Mouse (Mus musculus) hindbrain, postnatal 0 days (tissue): ENCODE results near the gene Map4k3. TPM values are rescaled to one million over a fixed set of nuclear protein-coding genes. Genes with fewer than 3 reads are reported as not detected.

Experiments used
- ATAC-seq: fragments of 200-750 bp; cut with Nextera tagmentation; 2 replicates; pipeline ENCODE4 v1.8.0; 2017; ENCODE audit warnings: mild to moderate bottlenecking, moderate TSS enrichment, moderate library complexity
- DNase-seq: peaks from one replicate; pipeline ENCODE4 v3.0.0-alpha.2; 2015; ENCODE audit warnings: low spot score
- H3K27ac ChIP-seq: fragments of 300-500 bp; sonication (generic); 2 replicates; pipeline ENCODE4 v1.5.1; 2014; ENCODE audit warnings: mild to moderate bottlenecking
- H3K27me3 ChIP-seq: fragments of 300-500 bp; sonication (generic); 2 replicates; pipeline ENCODE4 v1.6.1; 2014; ENCODE audit warnings: low read length, mixed read lengths; ENCODE audit not compliant: insufficient read depth
- H3K36me3 ChIP-seq: fragments of 300-500 bp; sonication (generic); 2 replicates; pipeline ENCODE4 v1.6.1; 2014; ENCODE audit warnings: low read length, mixed read lengths; ENCODE audit not compliant: insufficient read depth
- H3K4me1 ChIP-seq: fragments of 300-500 bp; sonication (generic); 2 replicates; pipeline ENCODE4 v1.6.1; 2014; ENCODE audit warnings: antibody characterized with exemption, low read length, mixed read lengths; ENCODE audit not compliant: insufficient read depth
- H3K4me2 ChIP-seq: fragments of 300-500 bp; sonication (generic); 2 replicates; pipeline ENCODE4 v1.6.1; 2014; ENCODE audit warnings: low read depth, mild to moderate bottlenecking, low read length, moderate library complexity, mixed read lengths
- H3K4me3 ChIP-seq: fragments of 300-500 bp; sonication (generic); 2 replicates; pipeline ENCODE4 v1.5.1; 2014; ENCODE audit warnings: low read length
- H3K9ac ChIP-seq: fragments of 300-500 bp; sonication (generic); replicated peaks from 2 replicates; pipeline ENCODE4 v1.6.1; 2014; ENCODE audit warnings: mild to moderate bottlenecking, low read length, moderate library complexity, mixed read lengths
- H3K9me3 ChIP-seq: fragments of 300-500 bp; sonication (generic); 2 replicates; pipeline ENCODE4 v1.6.1; 2016; ENCODE audit warnings: low read length, mixed read lengths
- CTCF ChIP-seq: IDR thresholded peaks from 2 replicates; pipeline ENCODE4 v1.5.1; 2016; ENCODE audit warnings: antibody characterized with exemption, control low read depth, low read depth
- WGBS: fragments of 180-500 bp; shearing (Covaris S2); extraction: QIAGEN DNeasy Blood & Tissue Kit; methylation state at CpG from one replicate; pipeline ENCODE4 v1.1.7; 2014; 5-methylcytosine and 5-hydroxymethylcytosine counted together
- polyA plus RNA-seq: library from polyadenylated mRNA; unstranded; fragments of >200 nt; fragmentation: Nextera tagmentation; extraction: Ambion mirVana; gene quantifications from 2 replicates; pipeline ENCODE4 v1.2.1, GENCODE M21; 2015
- total RNA-seq: library from RNA; depleted of rRNA; stranded (reverse); fragments of >200 nt; gene quantifications from 2 replicates; pipeline ENCODE4 v1.2.3, GENCODE M21; 2014

Gene Map4k3
- total and polyA plus RNA-seq, 2 experiments from 2014 or later = 17.7 to 46.5 TPM

GRCm38 (mm10) chr17:80638121-80638520, 90.2 kb downstream of the Map4k3 start:
- no peak for DNase-seq
- Histone ChIP-seq H3K4me3 (no peak overlapping the region), H3K36me3 (peaks cover 11% of the 10 kb centered on the region; the same call in 1 of the 2 replicates), H3K9me3 (no peaks in the 10 kb centered on the region), H3K4me2 (no peak overlapping the region), H3K27me3 (no peaks in the 10 kb centered on the region), H3K9ac (no peak overlapping the region), H3K4me1 (no peaks in the 10 kb centered on the region), H3K27ac (no peak overlapping the region)
- TF ChIP-seq CTCF = no peak
- 59% methylated on average over 8 of the region's 8 CpGs for WGBS
- no peak for ATAC-seq

- WGBS = 85% methylated on average over 1 of the region's 1 CpGs
- H3K4me3 ChIP-seq = no peak overlapping the region
- H3K9ac ChIP-seq = no peak overlapping the region
- no peaks in the 10 kb centered on the region for H3K27me3 ChIP-seq
- H3K36me3 ChIP-seq = peaks cover 10% of the 10 kb centered on the region; the same call in 1 of the 2 replicates
- H3K27ac ChIP-seq = no peak overlapping the region
- H3K9me3 ChIP-seq = no peaks in the 10 kb centered on the region
- H3K4me1 ChIP-seq = no peaks in the 10 kb centered on the region
- no peak overlapping the region for H3K4me2 ChIP-seq
- DNase-seq = no peak
- ATAC-seq = no peak
- TF ChIP-seq CTCF = no peak
Observed at GRCm38 (mm10) chr17:80635794-80636193, 92.5 kb downstream of the Map4k3 start.

DNA sequence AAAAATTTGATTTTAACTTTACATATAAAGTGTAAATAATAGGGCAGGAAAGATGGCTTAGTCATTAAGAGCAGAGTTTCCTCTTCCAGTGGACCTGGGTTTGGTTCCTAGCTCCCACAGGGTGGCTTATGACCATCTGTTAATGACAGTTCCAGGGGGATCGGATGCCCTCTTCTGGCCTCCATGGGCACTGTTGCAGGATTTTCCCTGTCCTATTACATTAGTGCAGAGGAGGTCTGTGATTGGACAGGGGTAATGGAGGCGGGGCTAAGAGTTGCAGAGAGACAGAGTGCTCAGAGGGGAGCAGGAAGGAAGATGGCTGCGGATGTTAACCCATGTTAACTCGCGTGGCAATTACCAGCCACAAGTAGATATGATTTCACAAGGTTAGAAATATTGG, 95.4 kb downstream of the Map4k3 start:
- Histone ChIP-seq H3K27ac (no peak overlapping the region), H3K27me3 (no peaks in the 10 kb centered on the region), H3K4me3 (no peak overlapping the region), H3K4me2 (no peak overlapping the region), H3K36me3 (0 out of 2 replicates have a peak, but pooled peaks cover 7% of the 10 kb centered on the region), H3K9me3 (no peaks in the 10 kb centered on the region), H3K4me1 (no peaks in the 10 kb centered on the region), H3K9ac (no peak overlapping the region)
- TF ChIP-seq CTCF = no peak
- WGBS = 91% methylated on average over 5 of the region's 5 CpGs
- no peak for ATAC-seq
- DNase-seq = no peak

DNA sequence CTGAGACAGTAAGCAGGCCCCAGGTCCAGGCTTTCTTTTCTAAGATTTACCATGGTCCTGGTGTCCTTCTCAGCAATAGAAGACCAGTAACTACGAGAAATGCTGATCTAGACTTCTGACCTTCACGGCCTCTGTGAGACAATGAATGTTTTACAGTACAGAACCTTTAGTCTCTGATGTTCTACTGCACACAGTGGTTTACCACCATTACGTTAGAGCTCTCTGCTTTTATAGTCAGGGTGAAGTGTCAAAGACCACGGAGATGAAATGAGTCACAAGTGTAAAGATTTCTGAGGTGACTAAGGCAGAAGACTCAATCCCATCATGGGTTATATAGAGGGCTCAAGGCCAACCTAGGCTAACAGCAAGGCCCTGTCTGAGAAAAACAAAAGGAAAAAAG, 95.9 kb downstream of the Map4k3 start:
- no peak for TF ChIP-seq CTCF
- no peaks in the 10 kb centered on the region for H3K27me3 ChIP-seq
- WGBS = 94% methylated on average over 4 of the region's 4 CpGs

GRCm38 (mm10) chr17:80631028-80631427, 97.3 kb downstream of the Map4k3 start:
- Histone ChIP-seq H3K4me1 (no peaks in the 10 kb centered on the region), H3K36me3 (peaks cover 7% of the 10 kb centered on the region; the same call in 1 of the 2 replicates), H3K9me3 (no peaks in the 10 kb centered on the region), H3K27ac (no peak overlapping the region), H3K4me2 (no peak overlapping the region), H3K27me3 (no peaks in the 10 kb centered on the region), H3K4me3 (no peak overlapping the region), H3K9ac (no peak overlapping the region)
- DNase-seq (no peak), ATAC-seq (no peak)
- TF ChIP-seq CTCF = no peak
- WGBS = 95% methylated on average over 3 of the region's 3 CpGs

More for the DNA sequence above, 95.9 kb downstream of the Map4k3 start:
- Histone ChIP-seq H3K36me3 (peaks cover 7% of the 10 kb centered on the region; the same call in 1 of the 2 replicates), H3K27ac (no peak overlapping the region), H3K4me2 (no peak overlapping the region), H3K9me3 (no peaks in the 10 kb centered on the region), H3K4me3 (no peak overlapping the region), H3K4me1 (no peaks in the 10 kb centered on the region), H3K9ac (no peak overlapping the region)
- no peak for ATAC-seq
- DNase-seq = no peak

DNA sequence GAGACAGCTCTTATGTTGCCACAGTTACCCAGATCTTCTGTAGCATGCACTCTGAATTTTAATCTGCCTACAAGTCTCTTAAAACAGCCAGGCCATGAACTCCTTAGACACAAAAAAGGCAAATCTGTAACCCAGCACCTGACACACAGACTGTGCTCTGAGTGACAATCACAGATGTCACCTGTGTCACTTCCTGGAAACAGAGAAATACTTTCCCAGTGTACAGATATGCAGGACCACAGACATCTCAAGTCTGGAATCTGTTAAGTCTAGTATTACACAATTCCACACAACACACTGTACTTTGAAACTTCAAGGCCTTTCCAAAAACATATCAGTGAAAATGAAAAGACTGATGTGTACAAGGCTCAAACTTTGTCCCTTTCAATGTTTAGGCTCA, 103.3 kb downstream of the Map4k3 start:
- H3K9me3 ChIP-seq = no peaks in the 10 kb centered on the region
- TF ChIP-seq CTCF = no peak
- no peak for DNase-seq

DNA sequence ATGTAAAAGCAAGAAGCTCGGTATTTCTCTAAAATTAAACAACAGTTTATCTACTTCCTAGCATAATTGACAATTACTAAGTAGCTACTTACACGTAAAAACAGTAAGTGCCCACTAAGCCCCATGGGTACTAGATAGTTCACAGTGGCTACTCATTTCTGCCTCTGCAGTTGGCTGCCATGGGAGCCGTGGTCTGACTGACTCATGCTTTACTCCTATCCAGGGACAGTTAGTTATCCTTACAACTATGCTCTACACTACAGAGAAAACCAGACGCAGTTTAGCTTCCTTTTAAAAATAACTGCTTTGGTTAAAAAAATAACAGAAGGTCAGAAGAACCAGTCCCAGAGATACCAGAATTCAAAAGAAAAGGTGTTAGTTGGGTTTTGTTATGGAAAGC, 106.6 kb downstream of the Map4k3 start:
- DNase-seq = no peak
- Histone ChIP-seq H3K27me3 (no peaks in the 10 kb centered on the region), H3K4me1 (no peaks in the 10 kb centered on the region), H3K27ac (no peak overlapping the region), H3K4me3 (no peak overlapping the region), H3K9me3 (no peaks in the 10 kb centered on the region), H3K9ac (no peak overlapping the region), H3K4me2 (no peak overlapping the region), H3K36me3 (0 out of 2 replicates have a peak, but pooled peaks cover 7% of the 10 kb centered on the region)
- 87% methylated on average over 4 of the region's 4 CpGs for WGBS
- ATAC-seq = no peak
- TF ChIP-seq CTCF = no peak

More for the DNA sequence above, 103.3 kb downstream of the Map4k3 start:
- no peak overlapping the region for H3K4me2 ChIP-seq
- H3K27ac ChIP-seq = no peak overlapping the region
- no peaks in the 10 kb centered on the region; the same call in 1 of the 2 replicates for H3K36me3 ChIP-seq
- H3K27me3 ChIP-seq = no peaks in the 10 kb centered on the region
- H3K4me3 ChIP-seq = no peak overlapping the region
- no peak overlapping the region for H3K9ac ChIP-seq
- no peaks in the 10 kb centered on the region for H3K4me1 ChIP-seq
- ATAC-seq = no peak
